22 mouse cellular contexts compared by ENCODE assay signal in the genomic region with DNA sequence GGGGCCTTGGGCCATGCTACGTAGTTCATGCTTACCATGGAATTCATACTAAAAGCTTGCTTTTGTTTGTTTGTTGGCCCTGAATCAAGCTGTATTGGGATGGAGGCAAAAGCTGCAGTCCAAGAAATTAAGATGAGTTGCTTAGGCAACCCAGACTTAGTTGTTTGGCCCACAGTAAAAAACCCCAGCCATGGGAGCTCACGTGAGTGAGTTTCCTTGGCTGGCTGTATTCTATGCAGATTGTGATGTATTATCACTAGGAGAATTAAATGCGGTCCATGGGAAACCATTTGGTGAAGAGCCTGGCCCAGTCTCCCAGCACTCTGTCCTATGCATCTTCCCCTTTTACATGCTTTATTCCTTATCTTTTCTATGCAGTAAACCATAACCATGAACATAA.
"Had no signal": no experiment of that assay in that cellular context is flagged by ENCODE, and none has a peak within 500 bp of the region (broad histone marks: within the 10 kb centered on the region; RNA-seq: fewer than 3 reads in every experiment).

No protein-coding gene starts in this region.

- H3K4me1 ChIP-seq: limb, embryonic 10.5 days; limb, embryonic 13.5 days; liver, embryonic 12.5 days; liver, embryonic 15.5 days; lung, embryonic 15.5 days; midbrain, embryonic 15.5 days; neural tube, embryonic 13.5 days; stomach, embryonic 15.5 days had no signal

- H3K9ac ChIP-seq: limb, embryonic 13.5 days; liver, embryonic 12.5 days; liver, embryonic 15.5 days; lung, embryonic 15.5 days; midbrain, embryonic 15.5 days; neural tube, embryonic 13.5 days; stomach, embryonic 15.5 days had no signal

- H3K4me2 ChIP-seq: limb, embryonic 13.5 days; liver, embryonic 12.5 days; liver, embryonic 15.5 days; lung, embryonic 15.5 days; midbrain, embryonic 11.5 days; midbrain, embryonic 15.5 days; neural tube, embryonic 13.5 days; stomach, embryonic 15.5 days had no signal

- ATAC-seq: liver, embryonic 12.5 days; midbrain, embryonic 15.5 days had no signal

- H3K27ac ChIP-seq: kidney, postnatal 0 days; layer of hippocampus, adult 2 months; limb, embryonic 10.5 days; limb, embryonic 13.5 days; liver, embryonic 12.5 days; liver, embryonic 15.5 days; lung, embryonic 15.5 days; midbrain, embryonic 15.5 days; neural tube, embryonic 13.5 days; stomach, embryonic 15.5 days had no signal

- DNase-seq: kidney, postnatal 25 days; layer of hippocampus, adult 9-11 months; liver; lung, adult 18-20 months; lung, postnatal 10 days; lung, postnatal 4 days; retina, postnatal 1 day; right cerebral cortex, postnatal 25 days; spleen, adult 18-20 months; thymus, postnatal 25 days had no signal

- H3K9me3 ChIP-seq: limb, embryonic 10.5 days; limb, embryonic 13.5 days; liver, embryonic 12.5 days; liver, embryonic 15.5 days; lung, embryonic 15.5 days; midbrain, embryonic 15.5 days; neural tube, embryonic 13.5 days; stomach, embryonic 15.5 days had no signal

- H3K36me3 ChIP-seq: limb, embryonic 10.5 days; limb, embryonic 13.5 days; liver, embryonic 12.5 days; liver, embryonic 15.5 days; lung, embryonic 15.5 days; midbrain, embryonic 15.5 days; neural tube, embryonic 13.5 days; stomach, embryonic 15.5 days had no signal

- H3K4me3 ChIP-seq: layer of hippocampus, adult 2 months; limb, embryonic 10.5 days; limb, embryonic 13.5 days; liver, embryonic 12.5 days; liver, embryonic 15.5 days; lung, embryonic 15.5 days; midbrain, embryonic 15.5 days; myocyte; neural tube, embryonic 13.5 days; stomach, embryonic 15.5 days had no signal

- H3K27me3 ChIP-seq: limb, embryonic 13.5 days; liver, embryonic 12.5 days; liver, embryonic 15.5 days; lung, embryonic 15.5 days; midbrain, embryonic 15.5 days; neural tube, embryonic 13.5 days; stomach, embryonic 15.5 days had no signal
